Mouse (Mus musculus) MEL-GATA-1-ER (cell line): ENCODE measurements at regions not wholly inside any gene's neighbourhood (a gene's known extent, or its start where the extent isn't known, plus 50 kb on each side); places are given as distances from the start of the nearest gene placed in this dataset.
"Not testable (repeated sequence)": the region's sequence is repeated elsewhere in the genome, so short reads cannot be mapped to it uniquely, and the experiment has no call there.

Experiments
- DNase-seq: peaks from one replicate; pipeline ENCODE4 v3.0.0-alpha.2; 2012; ENCODE audit warnings: low read depth; ENCODE audit errors: extremely low read depth

- DNase-seq: not testable (repeated sequence)
Observed at GRCm38 (mm10) chr11:12913401-12913800, 448.6 kb upstream of the Cobl start.

GRCm38 (mm10) chr11:12873712-12874111 is 409.0 kb upstream of the Cobl start:
- DNase-seq: no peak

DNA sequence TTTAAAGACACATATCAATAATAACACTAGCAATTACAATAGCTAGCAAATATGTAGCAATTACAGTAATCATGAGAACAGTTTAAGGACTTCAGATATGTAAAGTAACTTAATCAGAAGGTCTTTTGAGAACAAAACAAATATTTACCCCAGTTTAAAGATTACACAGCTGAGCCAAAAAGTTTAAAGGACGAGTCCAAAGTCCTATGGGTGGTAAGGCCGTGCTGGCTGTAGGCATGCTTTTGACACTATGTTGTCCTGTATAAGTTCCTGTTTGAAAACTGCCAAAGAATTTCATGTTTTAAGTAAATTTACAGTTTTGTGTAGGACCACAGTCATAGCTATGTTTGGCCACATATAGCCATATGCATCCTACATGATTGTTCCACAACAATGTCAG is 408.0 kb upstream of the Cobl start:
- DNase-seq: no peak

DNA sequence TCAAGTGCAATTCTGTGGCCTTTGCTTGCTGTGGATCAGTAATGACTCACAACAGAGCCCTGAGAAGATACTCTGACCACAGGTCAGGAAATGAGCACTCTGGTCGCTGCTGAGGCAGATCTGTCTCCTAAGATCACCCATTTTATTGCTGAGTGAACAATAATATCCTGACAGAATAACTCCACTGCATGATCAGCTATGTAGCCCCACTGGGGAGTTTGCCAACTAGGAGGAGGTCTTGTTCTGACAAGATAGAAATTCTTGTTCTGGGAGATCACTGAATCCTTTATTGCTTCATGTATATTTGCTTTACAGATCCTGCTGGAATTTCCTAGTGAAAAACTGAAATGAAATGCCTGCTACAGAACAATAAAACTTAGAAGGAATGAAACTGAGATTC is 407.6 kb upstream of the Cobl start:
- no peak for DNase-seq

GRCm38 (mm10) chr11:12867541-12867940 is 402.8 kb upstream of the Cobl start:
- no peak for DNase-seq

DNA sequence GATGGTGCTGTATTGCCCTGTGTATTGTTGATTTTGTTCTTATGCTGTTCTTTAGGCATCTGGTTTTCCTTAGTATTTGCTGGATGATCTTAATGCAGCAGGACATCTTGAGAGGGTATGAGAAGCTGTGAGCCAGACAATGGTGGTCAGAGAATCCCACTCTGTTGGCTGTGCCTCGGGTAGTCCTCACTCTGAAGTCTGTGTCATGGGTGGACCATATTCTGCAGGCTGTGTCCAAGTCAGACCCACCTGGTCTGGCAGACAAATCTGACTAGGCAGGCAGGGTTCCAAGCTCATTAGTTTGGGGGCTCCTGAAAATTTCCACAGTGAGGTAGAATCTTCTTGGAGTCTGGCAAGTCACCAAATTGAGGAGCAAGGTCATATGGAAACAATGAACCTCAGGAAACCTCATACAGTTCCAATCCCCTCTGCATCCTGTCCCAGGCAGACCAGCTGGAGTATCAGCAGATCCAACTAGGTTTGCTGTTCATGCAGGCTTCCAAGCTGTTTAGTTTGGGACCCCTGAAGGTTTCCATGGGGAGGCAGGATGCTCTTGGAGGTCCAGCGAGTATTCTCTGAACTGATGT is 400.4 kb upstream of the Cobl start:
- DNase-seq: no peak

- DNase-seq: no peak
Observed at GRCm38 (mm10) chr11:12859344-12859930, 394.7 kb upstream of the Cobl start.

DNA sequence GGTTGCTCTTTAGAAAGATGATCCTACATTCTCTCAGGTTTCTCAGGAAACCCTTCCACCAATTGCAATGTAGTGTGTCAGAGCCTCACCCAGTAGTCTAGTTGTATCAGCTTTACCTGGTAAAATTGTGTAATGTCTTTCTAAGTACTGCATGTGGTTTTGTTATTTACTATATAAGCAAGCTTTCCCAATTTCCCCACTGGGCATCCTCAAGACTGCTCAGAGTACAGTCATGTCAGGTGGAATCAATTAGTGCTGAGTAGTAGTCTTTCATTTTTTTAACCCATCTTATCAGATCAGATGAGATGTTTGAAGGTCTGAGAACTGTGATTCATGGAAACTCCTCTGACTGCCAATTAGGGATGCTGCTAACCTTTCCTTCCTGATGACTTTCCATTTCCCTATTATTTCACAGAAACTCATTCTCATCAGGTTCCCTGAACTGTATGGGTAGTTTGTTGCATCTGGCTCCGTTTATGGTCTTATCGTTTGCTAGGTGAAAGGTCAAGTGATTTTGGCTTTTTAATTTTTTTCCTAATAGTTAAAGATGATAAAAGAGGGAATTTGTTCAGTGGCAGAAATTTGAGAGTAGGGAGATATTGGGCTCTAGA is 393.6 kb upstream of the Cobl start:
- DNase-seq: no peak

GRCm38 (mm10) chr11:12857358-12858199 is 392.8 kb upstream of the Cobl start:
- no peak for DNase-seq

DNA sequence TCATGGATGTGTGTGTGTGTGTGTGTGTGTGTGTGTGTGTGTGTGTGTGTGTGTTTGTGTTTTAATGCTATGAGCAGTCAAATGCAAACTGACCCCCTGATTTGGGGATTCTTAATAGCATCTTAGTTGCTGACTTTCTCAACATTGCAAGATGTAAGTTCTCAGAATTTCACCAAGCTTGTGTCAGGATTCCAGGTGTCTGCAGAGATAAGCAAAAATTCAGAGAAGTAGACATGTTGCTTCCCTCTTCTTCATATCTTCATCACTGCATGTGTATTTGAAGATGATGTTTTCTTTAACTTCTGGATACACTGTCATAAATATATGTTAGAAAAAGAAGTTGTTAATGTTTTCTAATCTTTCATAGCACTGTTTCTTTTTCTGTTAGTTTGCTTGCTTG is 383.0 kb upstream of the Cobl start:
- peak; percentile 79 for DNase-seq

- no peak for DNase-seq
Observed at GRCm38 (mm10) chr11:12843631-12844423, 379.1 kb upstream of the Cobl start.

DNA sequence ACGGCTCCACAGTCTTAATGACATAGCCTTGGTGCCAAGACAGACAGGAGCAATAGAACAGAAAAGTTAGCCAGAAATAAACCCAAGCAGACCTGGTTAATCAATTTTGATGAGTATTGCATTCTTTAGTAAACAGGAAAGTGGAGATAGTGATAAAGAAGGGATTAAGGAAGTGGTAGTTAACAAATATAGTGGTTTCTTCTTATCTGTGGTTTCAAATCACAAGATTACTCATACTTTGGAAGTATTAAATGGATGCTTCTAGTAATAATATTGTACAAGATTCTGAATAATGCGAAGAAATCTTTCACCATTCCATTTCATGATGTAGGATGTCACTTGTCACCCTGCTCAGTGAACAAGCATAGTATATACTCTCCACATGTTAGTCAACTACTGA is 376.6 kb upstream of the Cobl start:
- DNase-seq: no peak

- no peak for DNase-seq
Observed at GRCm38 (mm10) chr11:12837920-12838319, 373.2 kb upstream of the Cobl start.

GRCm38 (mm10) chr11:12837387-12837786 is 372.6 kb upstream of the Cobl start:
- DNase-seq: no peak

- DNase-seq: no peak
Observed at GRCm38 (mm10) chr11:12836387-12836786, 371.6 kb upstream of the Cobl start.

DNA sequence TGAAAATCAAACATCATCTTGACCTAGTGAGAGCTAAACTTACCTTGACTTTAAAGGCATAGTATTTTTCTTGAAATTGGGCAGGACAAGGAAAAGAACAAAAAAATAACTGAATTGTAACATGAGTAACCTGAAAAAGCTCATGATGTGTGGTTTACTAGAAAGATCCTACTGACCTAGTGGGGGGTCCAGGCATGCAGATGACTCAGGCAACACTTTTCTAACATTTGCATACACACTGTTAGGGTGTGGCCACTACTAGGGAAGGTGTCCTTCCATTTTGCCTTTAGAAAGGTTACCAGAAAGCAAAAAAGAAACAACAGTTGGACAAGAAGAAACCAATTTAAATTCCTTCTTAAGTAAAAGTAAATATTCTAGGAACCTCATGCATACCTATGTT is 347.3 kb upstream of the Cobl start:
- no peak for DNase-seq

- DNase-seq: peak; percentile 36
Observed at GRCm38 (mm10) chr11:12810949-12811881, 346.5 kb upstream of the Cobl start.
